Mouse (Mus musculus) limb, embryonic 15.5 days (tissue): ENCODE measurements around the gene Tulp4. TPM values are rescaled to one million over a fixed set of nuclear protein-coding genes. Genes with fewer than 3 reads are reported as not detected.

Experiments used
- ATAC-seq: fragments of 200-750 bp; cut with Nextera tagmentation; 2 replicates; pipeline ENCODE4 v1.8.0; 2017; ENCODE audit warnings: low read depth, moderate TSS enrichment; ENCODE audit not compliant: insufficient number of reproducible peaks, low FRiP score, low TSS enrichment
- H3K27ac ChIP-seq: fragments of 300-500 bp; sonication (generic); 2 replicates; pipeline ENCODE4 v1.5.1; 2015; ENCODE audit warnings: moderate library complexity, mild to moderate bottlenecking, inconsistent platforms
- H3K27me3 ChIP-seq: fragments of 300-500 bp; sonication (generic); 2 replicates; pipeline ENCODE4 v1.6.1; 2015; ENCODE audit warnings: inconsistent platforms
- H3K36me3 ChIP-seq: fragments of 300-500 bp; sonication (generic); 2 replicates; pipeline ENCODE4 v1.6.1; 2015; ENCODE audit warnings: inconsistent platforms
- H3K4me1 ChIP-seq: fragments of 300-500 bp; sonication (generic); 2 replicates; pipeline ENCODE4 v1.6.1; 2015; ENCODE audit warnings: inconsistent platforms
- H3K4me2 ChIP-seq: fragments of 300-500 bp; sonication (generic); 2 replicates; pipeline ENCODE4 v1.6.1; 2015; ENCODE audit warnings: mild to moderate bottlenecking, inconsistent platforms
- H3K4me3 ChIP-seq: fragments of 300-500 bp; sonication (generic); 2 replicates; pipeline ENCODE4 v1.5.1; 2015; ENCODE audit warnings: mild to moderate bottlenecking, inconsistent platforms
- H3K9ac ChIP-seq: fragments of 300-500 bp; sonication (generic); 2 replicates; pipeline ENCODE4 v1.6.1; 2015; ENCODE audit warnings: inconsistent platforms
- H3K9me3 ChIP-seq: fragments of 300-500 bp; sonication (generic); 2 replicates; pipeline ENCODE4 v1.6.1; 2016; ENCODE audit warnings: inconsistent platforms
- WGBS: fragments of 180-500 bp; shearing (Covaris S2); methylation state at CpG from one replicate; pipeline ENCODE4 v1.1.7; 2015; 5-methylcytosine and 5-hydroxymethylcytosine counted together
- polyA plus RNA-seq: library from polyadenylated mRNA; unstranded; fragments of >200 nt; fragmentation: Nextera tagmentation; extraction: Ambion mirVana; gene quantifications from 2 replicates; pipeline ENCODE4 v1.2.1, GENCODE M21; 2015

Gene Tulp4
- polyA plus RNA-seq, 1 experiment from 2014 or later = 84.0 TPM

DNA sequence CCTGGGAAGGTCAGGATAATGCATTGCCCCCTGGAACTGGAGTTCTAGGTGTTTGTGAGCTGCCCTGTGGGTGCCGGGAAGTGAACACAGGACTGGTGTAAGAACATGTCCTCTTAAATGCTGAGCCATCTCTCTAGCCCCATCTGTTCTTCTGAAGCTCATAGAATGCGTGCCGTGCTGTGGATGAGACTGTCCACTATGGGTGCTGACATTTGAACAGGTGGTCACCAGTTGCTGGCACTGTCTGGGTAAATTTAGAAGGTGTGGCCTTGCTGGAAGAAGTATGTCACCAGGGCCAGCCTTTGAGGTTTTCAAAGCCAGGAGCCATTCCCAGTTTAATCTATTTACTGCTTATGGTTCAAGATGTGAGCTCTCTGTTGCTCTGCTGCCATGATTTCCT is 4.0 kb upstream of the Tulp4 start:
- no peak overlapping the region for H3K4me2 ChIP-seq
- ATAC-seq = no peak
- no peak overlapping the region for H3K4me3 ChIP-seq
- no peak overlapping the region for H3K27ac ChIP-seq
- H3K4me1 ChIP-seq = no peaks in the 10 kb centered on the region
- H3K9me3 ChIP-seq = no peaks in the 10 kb centered on the region
- 84% methylated on average over 3 of the region's 3 CpGs for WGBS
- H3K36me3 ChIP-seq = no peaks in the 10 kb centered on the region
- no peaks in the 10 kb centered on the region for H3K27me3 ChIP-seq
- H3K9ac ChIP-seq = no peak overlapping the region

DNA sequence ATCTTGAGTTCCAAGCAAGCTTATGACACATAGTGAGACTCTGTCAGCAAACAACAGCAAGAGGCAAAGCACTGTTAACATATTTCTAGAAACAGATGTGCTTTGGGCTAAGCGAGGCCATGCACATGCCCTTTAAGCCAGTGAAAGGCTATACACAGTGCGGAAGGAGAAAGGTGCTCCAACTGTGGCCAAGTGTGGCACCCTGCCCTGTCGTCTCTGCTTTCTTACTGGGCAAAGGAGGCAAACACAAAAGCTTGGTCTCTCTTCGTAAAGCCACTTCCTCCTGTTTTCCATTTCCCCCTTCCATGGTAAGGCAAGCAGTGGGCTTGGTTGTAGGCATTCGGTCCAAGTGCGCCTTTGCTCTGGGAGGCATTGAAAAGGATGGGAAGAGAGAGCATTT is 2.7 kb upstream of the Tulp4 start:
- peaks cover 12% of the 10 kb centered on the region for H3K4me1 ChIP-seq
- ATAC-seq = no peak
- H3K27ac ChIP-seq = no peak overlapping the region
- H3K9ac ChIP-seq = no peak overlapping the region
- H3K9me3 ChIP-seq = no peaks in the 10 kb centered on the region
- no peaks in the 10 kb centered on the region for H3K27me3 ChIP-seq
- no peaks in the 10 kb centered on the region for H3K36me3 ChIP-seq
- 80% methylated on average over 6 of the region's 6 CpGs for WGBS
- H3K4me3 ChIP-seq = no peak overlapping the region
- H3K4me2 ChIP-seq = no peak overlapping the region

GRCm38 (mm10) chr17:6107015-6107601 is 871 bp downstream of the Tulp4 start:
- peak overlapping the region; percentile 67 for H3K4me2 ChIP-seq
- peak overlapping the region; percentile 94 for H3K9ac ChIP-seq
- H3K4me3 ChIP-seq = peak overlapping the region; percentile 91
- ATAC-seq = 0 out of 2 replicates have a peak, but pooled peaks have one; percentile 37
- peak overlapping the region; percentile 95 for H3K27ac ChIP-seq
- peaks cover 18% of the 10 kb centered on the region for H3K4me1 ChIP-seq
- no peaks in the 10 kb centered on the region for H3K9me3 ChIP-seq
- 0 out of 2 replicates have a peak, but pooled peaks cover 9% of the 10 kb centered on the region for H3K36me3 ChIP-seq
- H3K27me3 ChIP-seq = no peaks in the 10 kb centered on the region
- under 1% methylated on average over 45 of the region's 50 CpGs for WGBS

GRCm38 (mm10) chr17:6108175-6108574 is 1.9 kb downstream of the Tulp4 start:
- no peaks in the 10 kb centered on the region for H3K9me3 ChIP-seq
- 0 out of 2 replicates have a peak, but pooled peaks cover 9% of the 10 kb centered on the region for H3K36me3 ChIP-seq
- H3K4me3 ChIP-seq = peak overlapping the region; percentile 91
- H3K4me2 ChIP-seq = peak overlapping the region; percentile 67
- no peak overlapping the region for H3K9ac ChIP-seq
- WGBS = 41% methylated on average over 7 of the region's 7 CpGs
- no peaks in the 10 kb centered on the region for H3K27me3 ChIP-seq
- H3K27ac ChIP-seq = 0 out of 2 replicates have a peak overlapping the region, but pooled peaks have one; percentile 95
- ATAC-seq = no peak
- H3K4me1 ChIP-seq = peaks cover 18% of the 10 kb centered on the region

GRCm38 (mm10) chr17:6110956-6111355 is 4.7 kb downstream of the Tulp4 start:
- WGBS = 84% methylated on average over 3 of the region's 3 CpGs
- no peak overlapping the region for H3K4me3 ChIP-seq
- no peaks in the 10 kb centered on the region for H3K27me3 ChIP-seq
- H3K9ac ChIP-seq = no peak overlapping the region
- no peak overlapping the region; the same call in 1 of the 2 replicates for H3K27ac ChIP-seq
- ATAC-seq = no peak
- no peak overlapping the region for H3K4me2 ChIP-seq
- H3K9me3 ChIP-seq = no peaks in the 10 kb centered on the region
- 0 out of 2 replicates have a peak, but pooled peaks cover 9% of the 10 kb centered on the region for H3K36me3 ChIP-seq
- peaks cover 18% of the 10 kb centered on the region for H3K4me1 ChIP-seq

DNA sequence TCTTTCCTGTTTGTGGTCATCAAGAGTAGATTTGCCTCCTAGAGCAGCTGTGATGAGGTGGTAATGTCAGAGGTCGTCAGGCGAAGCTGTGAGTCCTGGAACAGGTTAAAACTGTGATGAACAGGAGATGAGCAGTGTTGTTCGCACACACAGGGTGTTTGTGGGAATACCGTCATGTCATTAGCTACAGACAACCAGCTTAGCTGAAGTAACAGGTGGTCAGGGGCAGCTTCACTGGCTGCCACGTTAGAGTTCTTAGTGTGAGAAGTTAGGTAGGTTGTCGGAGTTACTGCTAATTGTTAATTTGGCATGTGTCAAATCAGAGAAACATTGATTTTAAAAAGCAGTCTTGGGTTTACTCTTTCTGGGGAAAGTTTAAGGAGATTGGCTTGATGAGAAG is 7.4 kb downstream of the Tulp4 start:
- no peak overlapping the region for H3K9ac ChIP-seq
- peaks cover 9% of the 10 kb centered on the region; the same call in 1 of the 2 replicates for H3K36me3 ChIP-seq
- H3K27ac ChIP-seq = no peak overlapping the region
- H3K9me3 ChIP-seq = no peaks in the 10 kb centered on the region
- H3K4me1 ChIP-seq = peaks cover 11% of the 10 kb centered on the region
- H3K4me2 ChIP-seq = no peak overlapping the region
- H3K4me3 ChIP-seq = no peak overlapping the region
- ATAC-seq = no peak
- WGBS = 78% methylated on average over 6 of the region's 6 CpGs
- H3K27me3 ChIP-seq = no peaks in the 10 kb centered on the region

- peaks cover 4% of the 10 kb centered on the region; the same call in 1 of the 2 replicates for H3K36me3 ChIP-seq
- H3K27ac ChIP-seq = no peak overlapping the region
- 97% methylated on average over 9 of the region's 9 CpGs for WGBS
- ATAC-seq = no peak
- H3K4me3 ChIP-seq = no peak overlapping the region
- H3K4me1 ChIP-seq = peaks cover 10% of the 10 kb centered on the region
- no peaks in the 10 kb centered on the region for H3K9me3 ChIP-seq
- H3K9ac ChIP-seq = no peak overlapping the region
- no peaks in the 10 kb centered on the region for H3K27me3 ChIP-seq
- no peak overlapping the region for H3K4me2 ChIP-seq
Measured at GRCm38 (mm10) chr17:6115085-6115484, 8.8 kb downstream of the Tulp4 start.

- ATAC-seq = no peak
- H3K36me3 ChIP-seq = peaks cover 6% of the 10 kb centered on the region
- WGBS = 50% methylated on average over 4 of the region's 4 CpGs
Measured at GRCm38 (mm10) chr17:6117148-6117725, 11.0 kb downstream of the Tulp4 start.

DNA sequence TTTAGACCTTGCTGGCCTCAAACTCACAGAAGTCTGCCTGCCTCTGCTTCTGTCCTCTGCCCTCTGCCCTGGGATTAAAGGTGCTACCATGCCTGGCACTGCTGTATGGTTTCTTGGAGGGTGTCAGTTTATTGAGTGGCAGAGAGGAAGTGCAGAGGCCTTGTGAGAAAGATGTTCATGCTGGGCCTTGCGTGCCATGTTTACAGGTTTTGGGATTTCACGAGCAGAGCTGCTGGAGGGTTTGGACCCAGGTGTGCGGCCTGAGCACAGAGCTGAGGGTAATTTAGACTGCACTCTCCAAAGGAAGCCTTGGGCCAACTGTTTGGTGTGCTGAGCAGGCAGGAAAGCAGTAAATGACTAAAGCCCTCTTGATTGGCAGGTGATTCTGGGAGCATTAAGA is 11.7 kb downstream of the Tulp4 start:
- ATAC-seq = no peak
- WGBS = 29% methylated on average over 3 of the region's 3 CpGs
- Histone ChIP-seq H3K27me3 (no peaks in the 10 kb centered on the region), H3K9me3 (no peaks in the 10 kb centered on the region), H3K4me3 (no peak overlapping the region), H3K4me1 (peaks cover 10% of the 10 kb centered on the region), H3K27ac (no peak overlapping the region), H3K36me3 (peaks cover 13% of the 10 kb centered on the region), H3K4me2 (no peak overlapping the region), H3K9ac (no peak overlapping the region)

More at GRCm38 (mm10) chr17:6117148-6117725, 11.0 kb downstream of the Tulp4 start:
- H3K9ac ChIP-seq = no peak overlapping the region
- no peaks in the 10 kb centered on the region for H3K9me3 ChIP-seq
- no peaks in the 10 kb centered on the region for H3K27me3 ChIP-seq
- no peak overlapping the region for H3K4me3 ChIP-seq
- peaks cover 10% of the 10 kb centered on the region for H3K4me1 ChIP-seq
- no peak overlapping the region for H3K4me2 ChIP-seq
- no peak overlapping the region for H3K27ac ChIP-seq

- 83% methylated on average over 4 of the region's 4 CpGs for WGBS
- H3K4me2 ChIP-seq = no peak overlapping the region
- H3K4me3 ChIP-seq = no peak overlapping the region
- H3K4me1 ChIP-seq = peaks cover 10% of the 10 kb centered on the region
- H3K27ac ChIP-seq = peak overlapping the region; percentile 22; the same call in 1 of the 2 replicates
- no peak overlapping the region for H3K9ac ChIP-seq
- H3K36me3 ChIP-seq = peaks cover 13% of the 10 kb centered on the region
- H3K27me3 ChIP-seq = no peaks in the 10 kb centered on the region
- no peaks in the 10 kb centered on the region for H3K9me3 ChIP-seq
- ATAC-seq = no peak
Measured at GRCm38 (mm10) chr17:6118861-6119260, 12.6 kb downstream of the Tulp4 start.

DNA sequence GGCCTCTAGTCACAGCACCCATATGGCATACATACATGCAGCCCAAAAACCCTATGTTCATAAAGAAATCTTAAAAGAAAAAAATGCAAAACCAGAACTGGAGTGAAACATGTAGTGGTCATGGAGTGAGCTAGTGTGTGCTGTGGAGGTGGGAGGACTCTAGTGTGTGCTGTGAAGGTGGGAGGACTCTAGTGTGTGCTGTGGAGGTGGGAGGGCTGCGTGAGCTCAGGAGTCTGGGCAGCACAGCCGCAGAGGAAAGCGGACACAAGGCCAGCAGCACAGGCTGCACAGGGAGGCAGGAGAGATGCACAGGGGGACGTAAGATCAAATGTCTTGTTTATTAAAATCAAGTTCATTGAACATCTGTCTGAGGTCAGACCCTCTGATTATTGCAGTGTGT is 17.5 kb downstream of the Tulp4 start:
- no peak for ATAC-seq
- H3K4me2 ChIP-seq = no peak overlapping the region
- 87% methylated on average over 4 of the region's 4 CpGs for WGBS

GRCm38 (mm10) chr17:6125441-6125840 is 19.2 kb downstream of the Tulp4 start:
- ATAC-seq = no peak
- Histone ChIP-seq H3K4me3 (no peak overlapping the region), H3K27me3 (no peaks in the 10 kb centered on the region), H3K36me3 (peaks cover 28% of the 10 kb centered on the region), H3K4me2 (no peak overlapping the region), H3K9ac (no peak overlapping the region), H3K4me1 (0 out of 2 replicates have a peak, but pooled peaks cover 2% of the 10 kb centered on the region), H3K27ac (no peak overlapping the region), H3K9me3 (no peaks in the 10 kb centered on the region)
- WGBS = 96% methylated on average over 3 of the region's 3 CpGs

More for the DNA sequence above, 17.5 kb downstream of the Tulp4 start:
- Histone ChIP-seq H3K4me1 (0 out of 2 replicates have a peak, but pooled peaks cover 7% of the 10 kb centered on the region), H3K27me3 (no peaks in the 10 kb centered on the region), H3K27ac (no peak overlapping the region), H3K9me3 (no peaks in the 10 kb centered on the region), H3K4me3 (no peak overlapping the region), H3K9ac (no peak overlapping the region), H3K36me3 (peaks cover 28% of the 10 kb centered on the region)
